Mouse (Mus musculus) olfactory bulb, adult 2 months (tissue): ENCODE results near the gene Ahctf1.
"Not testable (repeated sequence)": the region's sequence is repeated elsewhere in the genome, so short reads cannot be mapped to it uniquely, and the experiment has no call there.

Experiments used
- CTCF ChIP-seq: fragments of 200-500 bp; IDR thresholded peaks from 2 replicates; pipeline ENCODE4 v1.5.1; 2012; ENCODE audit warnings: low read depth, mild to moderate bottlenecking, low read length, moderate library complexity; ENCODE audit not compliant: insufficient read depth
- POLR2A ChIP-seq: fragments of 200-500 bp; IDR thresholded peaks from 2 replicates; pipeline ENCODE4 v1.6.1; 2012; ENCODE audit warnings: mild to moderate bottlenecking, low read depth, low read length, moderate library complexity; ENCODE audit not compliant: insufficient read depth

DNA sequence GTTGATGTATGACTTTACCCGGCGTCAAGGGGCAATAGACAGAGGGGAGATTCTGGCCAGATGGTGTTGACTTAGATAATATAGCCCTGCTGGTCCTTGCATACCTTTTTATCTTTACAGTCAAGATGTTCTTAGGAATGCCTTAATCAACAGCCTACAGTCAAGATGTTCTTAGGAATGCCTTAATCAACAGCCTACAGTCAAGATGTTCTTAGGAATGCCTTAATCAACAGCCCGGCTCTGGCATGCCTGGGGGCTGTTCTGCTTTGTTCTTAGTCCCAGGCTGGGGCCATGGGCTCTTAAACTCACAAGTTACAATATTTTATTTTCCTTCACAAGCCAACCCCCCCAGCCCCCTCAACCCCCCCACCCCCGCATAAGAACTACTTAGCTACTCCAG is 88.2 kb downstream of the Ahctf1 start:
- not testable (repeated sequence) for TF ChIP-seq CTCF, POLR2A
